8 mouse cellular contexts compared by ENCODE assay signal in the genomic region with DNA sequence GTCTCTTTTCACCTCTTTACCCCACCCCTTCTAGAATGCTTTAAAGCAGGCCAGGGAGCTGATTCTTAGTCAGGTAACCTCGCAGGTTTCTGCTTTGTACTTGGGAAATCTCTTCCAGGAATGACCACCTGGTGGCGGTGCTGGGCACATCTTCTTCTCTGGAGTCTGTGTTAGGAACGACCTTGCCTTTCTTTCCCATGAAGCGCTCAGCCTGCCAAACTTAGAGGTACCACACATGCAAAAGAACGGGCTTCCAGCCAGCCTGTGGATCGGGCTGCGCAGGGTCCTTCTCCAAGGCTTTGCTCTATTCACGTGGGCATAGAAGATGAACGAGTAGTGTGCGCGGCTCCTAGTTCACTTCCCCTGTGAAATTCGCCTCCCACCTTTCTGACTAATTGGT.
DNase-seq lines count a peak whose midpoint lies in the region; ATAC-seq lines count a peak whose summit lies in the region.

No protein-coding gene starts in this region.

- no peak overlapping the region for H3K27ac ChIP-seq in intestine, embryonic 14.5 days (ENCODE audit: low read depth)
- H3K27ac ChIP-seq in intestine, embryonic 15.5 days = no peak overlapping the region
- H3K27ac ChIP-seq in neural tube, embryonic 15.5 days (replicated peaks) = no peak overlapping the region

- no peak overlapping the region for H3K4me3 ChIP-seq in intestine, embryonic 14.5 days (ENCODE audit: low read depth, low read length)
- H3K4me3 ChIP-seq in intestine, embryonic 15.5 days (replicated peaks) = no peak overlapping the region
- H3K4me3 ChIP-seq in neural tube, embryonic 15.5 days (replicated peaks) = no peak overlapping the region

- intact Hi-C loops in left cerebral cortex, postnatal 4 days (cut with DNase I) = loop anchor here (10.0 kb wide), 3 partner anchors 257 to 1817 kb away; no protein-coding TSS in a partner anchor

- H3K4me1 ChIP-seq in intestine, embryonic 14.5 days (replicated peaks; ENCODE audit: control insufficient read depth, insufficient read depth, low read length) = no peaks in the 10 kb centered on the region
- no peaks in the 10 kb centered on the region for H3K4me1 ChIP-seq in intestine, embryonic 15.5 days (replicated peaks)
- peaks cover 6% of the 10 kb centered on the region for H3K4me1 ChIP-seq in neural tube, embryonic 15.5 days

- no peaks in the 10 kb centered on the region for H3K36me3 ChIP-seq in intestine, embryonic 14.5 days (ENCODE audit: control insufficient read depth, insufficient read depth, low read length)
- no peaks in the 10 kb centered on the region for H3K36me3 ChIP-seq in intestine, embryonic 15.5 days
- no peaks in the 10 kb centered on the region for H3K36me3 ChIP-seq in neural tube, embryonic 15.5 days

- no peaks in the 10 kb centered on the region for H3K9me3 ChIP-seq in intestine, embryonic 14.5 days (ENCODE audit: control insufficient read depth, low read length)
- no peaks in the 10 kb centered on the region for H3K9me3 ChIP-seq in intestine, embryonic 15.5 days
- H3K9me3 ChIP-seq in neural tube, embryonic 15.5 days (replicated peaks) = no peaks in the 10 kb centered on the region

- DNase-seq in intestine, embryonic 14.5 days (ENCODE audit: low spot score) = peak; percentile 70
- DNase-seq in cerebellum, adult 8-10 months = peak; percentile 14
- DNase-seq in forelimb bud, embryonic 11.5 days (ENCODE audit: low read depth, low spot score) = peak; percentile 65
- peak; percentile 83 to 93 for DNase-seq in kidney, adult 8-10 months
- peak; percentile 76 for DNase-seq in left cerebral cortex, postnatal 4 days
- DNase-seq in natural killer cell, adult 2 months (ENCODE audit: low spot score in 2 of 2) = no peak

- H3K4me2 ChIP-seq in intestine, embryonic 14.5 days (ENCODE audit: low read length) = no peak overlapping the region
- H3K4me2 ChIP-seq in intestine, embryonic 15.5 days (replicated peaks) = no peak overlapping the region
- H3K4me2 ChIP-seq in neural tube, embryonic 15.5 days = no peak overlapping the region; the same call in 1 of the 2 replicates

- no peaks in the 10 kb centered on the region for H3K27me3 ChIP-seq in intestine, embryonic 14.5 days (replicated peaks; ENCODE audit: control insufficient read depth, insufficient read depth, low read length)
- H3K27me3 ChIP-seq in intestine, embryonic 15.5 days (replicated peaks) = no peaks in the 10 kb centered on the region
- H3K27me3 ChIP-seq in neural tube, embryonic 15.5 days (replicated peaks) = no peaks in the 10 kb centered on the region

- no peak for ATAC-seq in intestine, embryonic 14.5 days (replicated peaks; ENCODE audit: low FRiP score, low TSS enrichment, low read depth)
- ATAC-seq in intestine, embryonic 15.5 days = no peak
- peak; percentile 80; the same call in 1 of the 2 replicates for ATAC-seq in neural tube, embryonic 15.5 days (ENCODE audit: low FRiP score)

- no peak overlapping the region for H3K9ac ChIP-seq in intestine, embryonic 14.5 days (ENCODE audit: low read length)
- no peak overlapping the region for H3K9ac ChIP-seq in intestine, embryonic 15.5 days
- no peak overlapping the region for H3K9ac ChIP-seq in neural tube, embryonic 15.5 days (replicated peaks)

- 35% methylated on average over 12 of the region's 12 CpGs for WGBS in intestine, embryonic 14.5 days
- 42% methylated on average over 12 of the region's 12 CpGs for WGBS in intestine, embryonic 15.5 days
- WGBS in neural tube, embryonic 15.5 days = 38% methylated on average over 12 of the region's 12 CpGs

Comparison
In these comparisons a context has a peak if more than half of its experiments do, and no peak if none do; other contexts are left out.
1. DNase-seq: peak in intestine, embryonic 14.5 days (single experiment), cerebellum, adult 8-10 months (single experiment), forelimb bud, embryonic 11.5 days (single experiment), kidney, adult 8-10 months (2 of 2) and left cerebral cortex, postnatal 4 days (single experiment); none in natural killer cell, adult 2 months (0 of 2).